Mouse (Mus musculus) cerebellum, adult 8-10 months (tissue): ENCODE data around the gene Pramel3.
"Not testable (repeated sequence)": the region's sequence is repeated elsewhere in the genome, so short reads cannot be mapped to it uniquely, and the experiment has no call there.

Experiments used
- DNase-seq: peaks from one replicate; pipeline ENCODE4 v3.0.0; 2022

The Pramel3 gene

DNA sequence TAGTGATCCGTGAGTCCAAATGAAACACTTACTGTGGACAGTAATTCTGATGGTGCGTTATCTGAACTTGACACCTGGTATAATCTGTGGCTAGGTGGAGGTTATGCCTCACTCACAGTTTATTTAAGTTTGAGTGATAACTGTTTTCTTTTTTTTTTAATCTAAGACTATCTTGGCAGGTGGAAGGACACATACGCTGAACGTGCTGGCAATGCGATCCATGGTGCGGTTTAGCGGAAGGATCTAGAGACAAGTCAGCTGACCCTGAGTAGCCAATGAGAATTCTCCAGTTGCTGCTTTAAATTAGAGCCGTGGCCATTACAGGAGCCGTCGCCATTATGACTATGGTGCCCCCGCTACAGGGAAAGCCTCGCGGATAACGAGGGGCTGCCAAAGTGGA is at the start of gene Pramel3:
TSS of gene Pramel3 (plus strand) at position 301 of the 400 bp plus-strand sequence.
- DNase-seq: not testable (repeated sequence)

DNA sequence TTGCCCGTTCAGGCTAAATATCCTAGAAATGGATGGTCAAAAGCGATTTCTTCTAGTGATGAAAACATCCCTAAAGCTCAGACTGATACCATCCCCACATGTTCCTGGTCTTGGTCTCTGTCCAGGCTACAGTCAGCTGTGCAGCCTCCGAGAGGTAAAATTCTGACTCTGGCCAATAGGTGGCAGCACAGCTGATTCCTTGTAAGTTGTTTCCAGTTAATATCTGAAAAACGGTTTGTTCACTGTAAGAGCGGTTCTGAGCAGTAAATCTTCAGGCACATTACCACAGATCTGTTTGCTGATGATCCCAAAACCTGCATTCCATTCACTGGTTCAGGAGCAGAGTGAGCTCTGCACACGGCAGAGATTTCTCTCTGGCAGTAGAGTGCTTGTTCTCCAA is 58.6 kb downstream of the Pramel3 start:
- DNase-seq: not testable (repeated sequence)

DNA sequence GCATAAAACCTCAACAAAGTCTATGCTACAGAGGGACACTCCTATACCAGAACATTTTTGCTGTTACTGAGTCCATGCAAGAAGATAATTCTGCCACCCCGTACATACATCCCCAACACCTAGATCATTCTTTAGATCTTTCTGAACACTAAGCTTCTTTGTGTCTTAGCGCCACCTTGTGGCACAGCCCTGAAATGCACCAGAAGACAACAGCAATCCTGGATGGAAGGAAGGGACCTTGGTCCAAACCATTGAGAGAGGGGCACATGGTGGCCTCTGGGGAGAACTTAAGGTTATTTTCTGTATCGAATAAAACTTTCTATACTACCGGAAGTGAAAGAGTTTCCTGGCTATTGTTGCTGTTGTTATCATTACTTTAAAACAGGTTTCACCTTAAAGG is 59.8 kb downstream of the Pramel3 start:
- DNase-seq: not testable (repeated sequence)
